Mouse (Mus musculus): Measurements from ENCODE around the gene Vmn2r8. TPM values are rescaled to one million over a fixed set of nuclear protein-coding genes. Genes with fewer than 3 reads are reported as not detected.
"Not testable (repeated sequence)": the region's sequence is repeated elsewhere in the genome, so short reads cannot be mapped to it uniquely, and the experiment has no call there.

Gene Vmn2r8
- polyA plus RNA-seq, 1 experiment from 2014 or later: not detected

DNA sequence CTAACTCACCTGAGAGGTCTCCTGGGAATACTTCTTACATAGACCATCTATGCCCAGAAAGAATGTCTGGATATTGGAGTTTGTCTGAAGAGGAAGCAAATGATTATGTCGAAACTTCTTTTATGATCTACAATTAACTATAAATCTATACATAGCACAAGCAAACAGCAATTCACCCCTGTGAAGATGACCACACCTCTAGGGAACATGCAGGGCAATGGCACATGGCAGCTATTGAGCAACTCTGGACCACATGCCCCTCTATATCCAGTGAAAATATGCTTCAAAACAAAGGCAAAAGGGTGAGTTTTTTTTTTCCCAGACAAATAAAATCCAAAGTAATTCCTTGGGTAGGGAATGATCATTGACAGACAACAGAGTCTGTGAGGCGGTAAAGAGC, 48.6 kb downstream of the Vmn2r8 start:
- H3K9ac ChIP-seq (ENCODE audit: low read length): no peak overlapping the region
- WGBS: 70% methylated on average over 2 of the region's 2 CpGs
- no peaks in the 10 kb centered on the region for H3K4me1 ChIP-seq (ENCODE audit: control insufficient read depth, insufficient read depth, low read length)
- H3K4me3 ChIP-seq (ENCODE audit: low read length): no peak overlapping the region
- H3K36me3 ChIP-seq (ENCODE audit: control insufficient read depth, insufficient read depth): no peaks in the 10 kb centered on the region
- no peak for ATAC-seq (replicated peaks; ENCODE audit: extremely low read depth, insufficient read depth, low FRiP score)
- no peak overlapping the region for H3K4me2 ChIP-seq (ENCODE audit: low read depth, low read length)
- H3K27ac ChIP-seq (ENCODE audit: low read length): no peak overlapping the region
- no peaks in the 10 kb centered on the region for H3K9me3 ChIP-seq (replicated peaks; ENCODE audit: control insufficient read depth, low read length)
- H3K27me3 ChIP-seq (ENCODE audit: control insufficient read depth, insufficient read depth, low read length): no peaks in the 10 kb centered on the region

DNA sequence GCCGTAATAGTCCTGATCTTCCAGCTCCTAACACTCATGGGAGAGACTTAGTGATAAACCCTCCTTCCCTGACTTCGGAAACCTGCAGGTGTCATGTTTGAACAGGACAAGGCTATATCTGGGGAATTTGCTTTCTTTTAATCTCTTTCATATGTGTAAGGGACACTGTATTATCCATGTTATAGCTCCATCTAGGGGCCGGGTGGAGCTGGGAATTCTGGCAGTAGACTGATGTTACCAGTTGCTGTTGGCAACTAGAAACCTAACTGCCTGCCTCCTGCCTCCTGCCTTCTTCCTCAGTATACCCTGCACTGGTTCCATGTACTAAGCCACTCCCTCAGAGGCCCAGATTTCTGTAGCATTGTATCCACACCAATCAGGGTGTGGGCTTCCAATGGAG, 50.3 kb downstream of the Vmn2r8 start:
- Histone ChIP-seq H3K9ac (ENCODE audit: low read length) (no peak overlapping the region), H3K36me3 (ENCODE audit: control insufficient read depth, insufficient read depth) (no peaks in the 10 kb centered on the region), H3K27me3 (ENCODE audit: control insufficient read depth, insufficient read depth, low read length) (no peaks in the 10 kb centered on the region), H3K4me1 (ENCODE audit: control insufficient read depth, insufficient read depth, low read length) (no peaks in the 10 kb centered on the region), H3K9me3 (replicated peaks; ENCODE audit: control insufficient read depth, low read length) (no peaks in the 10 kb centered on the region), H3K4me3 (ENCODE audit: low read length) (no peak overlapping the region), H3K27ac (ENCODE audit: low read length) (no peak overlapping the region), H3K4me2 (ENCODE audit: low read depth, low read length) (no peak overlapping the region)
- ATAC-seq (replicated peaks; ENCODE audit: extremely low read depth, insufficient read depth, low FRiP score): no peak
- WGBS: 46% methylated on average over 3 of the region's 3 CpGs

DNA sequence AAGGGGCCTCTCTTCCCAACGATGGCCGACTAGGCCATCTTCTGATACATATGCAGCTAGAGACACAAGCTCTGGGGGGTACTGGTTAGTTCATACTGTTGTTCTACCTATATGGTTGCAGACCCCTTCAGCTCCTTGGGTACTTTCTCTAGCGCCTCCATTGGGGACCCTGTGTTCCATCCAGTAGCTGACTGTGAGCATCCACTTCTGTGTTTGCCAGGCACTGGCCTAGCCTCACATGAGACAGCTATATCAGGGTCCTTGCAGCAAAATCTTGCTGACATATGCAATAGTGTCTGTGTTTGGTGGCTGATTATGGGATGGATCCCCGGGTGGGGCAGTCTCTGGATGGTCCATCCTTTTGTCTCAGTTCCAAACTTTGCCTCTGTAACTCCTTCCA, 57.4 kb downstream of the Vmn2r8 start:
- H3K27me3 ChIP-seq (ENCODE audit: control insufficient read depth, insufficient read depth, low read length); H3K4me2 ChIP-seq (ENCODE audit: low read depth, low read length); H3K4me1 ChIP-seq (ENCODE audit: control insufficient read depth, insufficient read depth, low read length); H3K36me3 ChIP-seq (ENCODE audit: control insufficient read depth, insufficient read depth); ATAC-seq (replicated peaks; ENCODE audit: extremely low read depth, insufficient read depth, low FRiP score); H3K9me3 ChIP-seq (replicated peaks; ENCODE audit: control insufficient read depth, low read length); H3K9ac ChIP-seq (ENCODE audit: low read length); H3K27ac ChIP-seq (ENCODE audit: low read length); H3K4me3 ChIP-seq (ENCODE audit: low read length): not testable (repeated sequence)
- WGBS: 71% methylated on average over 4 of the region's 4 CpGs

DNA sequence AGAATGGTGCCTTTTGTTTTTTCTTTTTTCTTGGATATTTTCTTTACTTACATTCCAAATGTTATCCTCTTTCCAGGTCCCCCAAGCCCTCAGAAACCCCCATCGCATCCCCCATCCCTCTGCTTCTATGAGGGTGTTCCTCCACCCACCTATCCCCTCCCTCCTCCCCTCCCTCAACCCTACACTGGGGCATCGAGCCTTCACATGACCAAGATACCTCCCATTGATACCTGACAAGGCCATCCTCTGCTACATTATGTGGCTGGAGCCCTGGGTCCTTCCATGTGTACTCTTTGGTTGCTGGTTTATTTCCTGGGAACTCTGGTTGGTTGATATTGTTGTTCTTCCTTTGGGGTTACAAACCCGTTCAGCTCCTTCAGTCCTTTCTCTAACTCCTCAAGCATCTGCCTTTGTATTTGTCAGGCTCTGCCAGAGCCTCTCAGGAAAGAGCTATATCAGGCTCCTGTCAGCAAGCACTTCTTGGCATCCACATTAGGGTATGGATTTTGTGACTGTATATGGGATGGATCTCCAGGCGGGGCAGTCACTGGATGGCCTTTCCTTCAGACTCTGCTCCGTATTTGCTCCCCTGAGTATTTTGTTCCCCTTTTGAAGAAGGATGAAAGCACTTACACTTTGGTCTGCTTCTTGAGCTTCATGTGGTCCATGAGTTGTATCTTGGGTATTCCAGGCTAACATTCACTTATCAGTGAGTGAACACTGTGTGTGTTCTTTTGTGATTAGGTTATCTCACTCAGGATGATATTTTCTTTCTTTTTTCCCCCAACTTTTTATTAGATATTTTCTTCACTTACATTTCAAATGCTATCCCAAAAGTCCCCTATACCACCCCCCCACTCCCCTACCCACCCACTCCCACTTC, 58.1 kb downstream of the Vmn2r8 start:
- WGBS: 50% methylated on average over 5 of the region's 5 CpGs
- no peaks in the 10 kb centered on the region for H3K4me1 ChIP-seq (ENCODE audit: control insufficient read depth, insufficient read depth, low read length)
- no peaks in the 10 kb centered on the region for H3K36me3 ChIP-seq (ENCODE audit: control insufficient read depth, insufficient read depth)
- H3K4me3 ChIP-seq (ENCODE audit: low read length): no peak overlapping the region
- no peak overlapping the region for H3K27ac ChIP-seq (ENCODE audit: low read length)
- H3K9me3 ChIP-seq (replicated peaks; ENCODE audit: control insufficient read depth, low read length): no peaks in the 10 kb centered on the region
- no peak overlapping the region for H3K9ac ChIP-seq (ENCODE audit: low read length)
- no peak overlapping the region for H3K4me2 ChIP-seq (ENCODE audit: low read depth, low read length)
- H3K27me3 ChIP-seq (ENCODE audit: control insufficient read depth, insufficient read depth, low read length): no peaks in the 10 kb centered on the region
- ATAC-seq (replicated peaks; ENCODE audit: extremely low read depth, insufficient read depth, low FRiP score): no peak

DNA sequence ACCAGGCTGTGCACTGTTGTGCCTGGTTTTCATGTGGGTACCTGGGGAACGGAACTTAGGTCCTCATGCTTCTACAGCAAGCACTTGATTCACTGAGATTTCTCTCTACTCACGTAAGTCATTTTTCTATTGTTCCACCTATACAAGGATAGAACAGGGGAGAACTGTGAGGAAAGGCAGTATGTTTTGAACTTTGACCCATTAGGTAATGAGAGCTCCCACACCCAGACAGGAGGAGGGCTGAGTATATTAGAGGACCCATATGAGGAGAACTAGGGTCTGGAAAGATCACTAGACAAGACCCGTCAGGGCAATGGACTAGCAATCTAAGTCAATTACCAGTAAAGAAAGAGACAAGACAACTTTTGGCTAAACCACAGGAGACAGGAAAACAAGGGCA, 64.0 kb downstream of the Vmn2r8 start:
- no peaks in the 10 kb centered on the region for H3K9me3 ChIP-seq (replicated peaks; ENCODE audit: control insufficient read depth, low read length)
- WGBS: 74% methylated on average over 3 of the region's 3 CpGs
- H3K27ac ChIP-seq (ENCODE audit: low read length): no peak overlapping the region
- H3K4me2 ChIP-seq (ENCODE audit: low read depth, low read length): no peak overlapping the region
- no peak overlapping the region for H3K9ac ChIP-seq (ENCODE audit: low read length)
- no peak for ATAC-seq (replicated peaks; ENCODE audit: extremely low read depth, insufficient read depth, low FRiP score)
- H3K4me1 ChIP-seq (ENCODE audit: control insufficient read depth, insufficient read depth, low read length): no peaks in the 10 kb centered on the region
- no peak overlapping the region for H3K4me3 ChIP-seq (ENCODE audit: low read length)
- no peaks in the 10 kb centered on the region for H3K36me3 ChIP-seq (ENCODE audit: control insufficient read depth, insufficient read depth)
- H3K27me3 ChIP-seq (ENCODE audit: control insufficient read depth, insufficient read depth, low read length): no peaks in the 10 kb centered on the region

DNA sequence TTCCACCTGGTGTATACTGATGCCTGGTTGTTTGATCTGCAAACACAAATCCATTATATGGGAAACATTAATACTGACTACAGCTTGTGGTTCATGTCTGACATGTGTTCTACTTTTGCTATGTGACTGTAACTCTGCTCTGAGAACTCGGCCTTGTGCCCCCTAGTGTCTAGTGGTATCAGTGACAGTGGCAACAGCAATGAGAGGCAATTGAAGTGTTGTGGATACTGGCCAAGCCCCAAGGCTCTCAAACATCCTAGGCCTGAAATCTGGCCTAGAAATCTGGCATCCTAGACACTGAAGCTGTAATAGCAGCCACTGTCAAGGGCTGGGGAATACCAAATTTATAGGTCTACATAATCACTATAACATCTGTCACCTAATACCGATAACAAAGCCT, 64.8 kb downstream of the Vmn2r8 start:
- H3K9me3 ChIP-seq (replicated peaks; ENCODE audit: control insufficient read depth, low read length): no peaks in the 10 kb centered on the region
- H3K27me3 ChIP-seq (ENCODE audit: control insufficient read depth, insufficient read depth, low read length): no peaks in the 10 kb centered on the region
- 58% methylated on average over 2 of the region's 2 CpGs for WGBS
- no peak overlapping the region for H3K4me2 ChIP-seq (ENCODE audit: low read depth, low read length)
- ATAC-seq (replicated peaks; ENCODE audit: extremely low read depth, insufficient read depth, low FRiP score): no peak
- no peak overlapping the region for H3K4me3 ChIP-seq (ENCODE audit: low read length)
- no peak overlapping the region for H3K27ac ChIP-seq (ENCODE audit: low read length)
- H3K9ac ChIP-seq (ENCODE audit: low read length): no peak overlapping the region
- H3K36me3 ChIP-seq (ENCODE audit: control insufficient read depth, insufficient read depth): no peaks in the 10 kb centered on the region
- no peaks in the 10 kb centered on the region for H3K4me1 ChIP-seq (ENCODE audit: control insufficient read depth, insufficient read depth, low read length)

DNA sequence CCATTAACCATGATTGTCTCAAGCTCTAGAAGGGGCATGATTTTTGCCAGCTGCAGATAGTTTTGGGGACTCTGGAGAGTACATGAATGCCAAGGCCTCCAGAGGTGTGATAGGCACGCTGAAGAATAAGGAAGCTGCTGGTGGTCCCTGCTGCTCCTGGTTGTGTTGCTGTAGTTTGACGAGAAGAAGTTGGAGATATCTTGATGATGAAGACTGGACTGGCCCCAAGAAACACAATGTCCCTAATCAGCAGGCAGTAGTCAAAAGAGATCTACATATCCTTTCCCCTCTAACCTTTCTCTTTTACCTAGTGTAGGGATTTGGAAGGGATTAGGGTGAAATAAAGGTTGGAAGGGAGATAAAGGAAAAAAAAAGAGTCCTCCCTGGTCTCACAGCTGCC, 66.1 kb downstream of the Vmn2r8 start:
- H3K4me2 ChIP-seq (ENCODE audit: low read depth, low read length): no peak overlapping the region
- no peaks in the 10 kb centered on the region for H3K9me3 ChIP-seq (replicated peaks; ENCODE audit: control insufficient read depth, low read length)
- no peak for ATAC-seq (replicated peaks; ENCODE audit: extremely low read depth, insufficient read depth, low FRiP score)
- H3K4me3 ChIP-seq (ENCODE audit: low read length): no peak overlapping the region
- H3K36me3 ChIP-seq (ENCODE audit: control insufficient read depth, insufficient read depth): no peaks in the 10 kb centered on the region
- WGBS: 51% methylated on average over 2 of the region's 2 CpGs
- H3K9ac ChIP-seq (ENCODE audit: low read length): no peak overlapping the region
- no peak overlapping the region for H3K27ac ChIP-seq (ENCODE audit: low read length)
- H3K27me3 ChIP-seq (ENCODE audit: control insufficient read depth, insufficient read depth, low read length): no peaks in the 10 kb centered on the region
- no peaks in the 10 kb centered on the region for H3K4me1 ChIP-seq (ENCODE audit: control insufficient read depth, insufficient read depth, low read length)

DNA sequence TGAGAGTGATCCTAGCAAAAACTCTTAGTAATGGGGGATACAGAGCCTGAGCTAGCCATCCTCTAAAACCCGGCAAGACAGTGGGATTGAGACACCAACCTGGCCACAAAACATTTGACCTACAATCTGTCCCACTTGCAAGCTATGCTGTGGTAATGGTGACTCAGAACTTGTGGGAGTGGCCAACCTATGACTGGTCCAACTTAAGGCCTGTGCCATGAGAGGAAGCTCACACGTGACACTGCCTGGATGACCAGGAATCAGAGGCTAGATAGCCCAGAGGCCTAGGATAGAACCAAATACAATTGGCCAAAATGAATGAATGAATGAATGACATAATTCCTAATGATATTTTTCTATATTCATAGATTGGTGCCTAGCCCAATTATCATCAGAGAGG, 66.8 kb downstream of the Vmn2r8 start:
- H3K27ac ChIP-seq (ENCODE audit: low read length): no peak overlapping the region
- H3K36me3 ChIP-seq (ENCODE audit: control insufficient read depth, insufficient read depth): no peaks in the 10 kb centered on the region
- no peaks in the 10 kb centered on the region for H3K27me3 ChIP-seq (ENCODE audit: control insufficient read depth, insufficient read depth, low read length)
- WGBS: 61% methylated on average over 2 of the region's 2 CpGs
- H3K4me1 ChIP-seq (ENCODE audit: control insufficient read depth, insufficient read depth, low read length): no peaks in the 10 kb centered on the region
- no peaks in the 10 kb centered on the region for H3K9me3 ChIP-seq (replicated peaks; ENCODE audit: control insufficient read depth, low read length)
- H3K9ac ChIP-seq (ENCODE audit: low read length): no peak overlapping the region
- no peak overlapping the region for H3K4me3 ChIP-seq (ENCODE audit: low read length)
- no peak overlapping the region for H3K4me2 ChIP-seq (ENCODE audit: low read depth, low read length)
- ATAC-seq (replicated peaks; ENCODE audit: extremely low read depth, insufficient read depth, low FRiP score): no peak

Data from heart, embryonic 16.5 days (tissue).